Mouse (Mus musculus) CD8-positive naive resting alpha-beta T cell, adult 2 months (primary cell): ENCODE data around the gene Gata2.

Source experiments
- DNase-seq, 2 experiments: peaks; one replicate each; pipeline ENCODE4 v3.0.0; 2022; ENCODE audit warnings: low read depth in 2 of 2, low spot score in 2 of 2

Gene Gata2

DNA sequence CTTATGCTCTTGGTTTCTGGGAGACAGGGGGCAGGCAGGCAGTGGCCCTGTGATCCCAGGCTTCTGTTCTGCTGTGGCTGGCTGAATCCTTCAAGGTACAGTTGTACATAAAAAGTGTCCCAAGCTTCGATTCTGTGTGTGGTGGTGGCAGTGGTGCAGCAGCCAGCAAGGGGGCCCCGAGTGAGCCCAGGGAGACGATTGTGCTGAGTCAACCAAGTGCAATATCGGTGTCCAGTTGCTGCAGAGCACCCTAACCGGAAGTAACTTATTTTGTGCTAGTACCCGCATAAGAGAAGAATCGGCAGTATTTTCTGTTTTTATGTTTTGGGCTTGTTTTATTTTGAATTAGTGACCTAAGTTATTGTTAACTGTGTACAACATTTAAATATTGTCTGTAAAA is 12.9 kb downstream of the Gata2 start:
- DNase-seq, result no peak

DNA sequence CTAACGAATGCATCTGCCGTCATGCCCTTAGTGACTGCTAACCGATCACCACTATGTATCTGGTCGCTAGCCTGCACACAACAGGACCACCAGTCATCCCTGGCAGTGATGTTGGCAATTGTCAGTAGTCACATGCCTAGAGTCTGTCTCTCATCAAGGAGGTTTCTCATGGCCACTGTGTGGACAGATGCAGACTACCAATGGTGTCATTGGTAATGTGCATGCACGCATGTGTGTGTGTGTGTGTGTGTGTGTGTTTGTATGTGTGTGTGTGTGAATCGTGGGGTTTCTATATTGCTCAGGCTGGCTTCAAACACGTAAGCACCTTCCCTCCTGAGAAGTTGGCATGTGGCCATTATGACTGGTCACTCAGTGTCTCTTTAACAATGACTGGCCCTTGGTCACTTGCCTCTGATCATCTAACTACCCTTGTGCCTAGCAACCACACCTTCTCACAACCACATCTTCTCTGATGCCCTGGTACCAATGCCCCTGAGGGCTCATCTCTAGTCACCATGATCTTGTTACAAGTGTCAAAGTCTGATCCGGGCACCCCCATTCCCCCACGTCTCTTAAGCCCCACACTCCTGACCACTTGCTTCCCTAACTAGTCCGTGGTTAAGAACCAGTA is 13.8 kb downstream of the Gata2 start:
- no peak for DNase-seq

DNA sequence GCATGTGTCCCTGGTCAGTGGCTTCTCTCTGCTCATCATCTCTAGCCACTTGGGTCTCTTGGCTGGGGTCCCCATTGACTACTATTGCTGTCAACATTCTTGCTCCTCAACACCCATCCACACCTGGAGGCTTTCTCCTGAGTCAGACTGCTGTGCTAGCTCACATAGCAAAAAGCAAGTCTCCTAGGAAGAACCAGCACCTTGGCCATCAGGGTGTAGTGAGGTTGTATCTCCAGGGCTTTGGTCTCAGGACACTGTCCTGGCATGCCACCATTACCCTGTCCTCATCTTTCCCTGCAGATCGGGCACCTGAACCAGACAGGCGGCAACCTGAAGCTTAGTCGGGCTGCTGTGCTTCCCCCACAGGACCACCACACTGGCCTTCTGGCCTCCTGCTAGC is 14.6 kb downstream of the Gata2 start:
- DNase-seq, result no peak

DNA sequence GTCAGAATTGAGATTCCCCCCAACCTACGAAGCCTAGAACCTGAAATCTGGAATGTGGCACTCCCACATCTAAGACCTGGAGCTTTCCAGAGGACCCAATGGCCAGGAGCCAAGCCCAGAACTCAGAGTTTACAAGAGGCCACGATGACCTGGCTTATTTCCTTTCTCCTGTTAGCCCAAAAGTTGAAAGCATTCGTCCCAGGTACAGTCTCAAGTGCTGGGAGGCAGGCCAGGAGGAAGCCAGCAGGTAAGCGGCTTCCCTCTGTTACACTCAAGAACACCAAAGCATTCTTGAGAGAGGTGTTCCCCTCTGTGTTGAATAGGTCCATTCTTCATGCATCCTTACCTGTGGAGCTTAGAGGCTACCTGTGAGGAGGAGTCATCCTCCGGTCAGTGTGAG is 15.8 kb downstream of the Gata2 start:
- no peak for DNase-seq

DNA sequence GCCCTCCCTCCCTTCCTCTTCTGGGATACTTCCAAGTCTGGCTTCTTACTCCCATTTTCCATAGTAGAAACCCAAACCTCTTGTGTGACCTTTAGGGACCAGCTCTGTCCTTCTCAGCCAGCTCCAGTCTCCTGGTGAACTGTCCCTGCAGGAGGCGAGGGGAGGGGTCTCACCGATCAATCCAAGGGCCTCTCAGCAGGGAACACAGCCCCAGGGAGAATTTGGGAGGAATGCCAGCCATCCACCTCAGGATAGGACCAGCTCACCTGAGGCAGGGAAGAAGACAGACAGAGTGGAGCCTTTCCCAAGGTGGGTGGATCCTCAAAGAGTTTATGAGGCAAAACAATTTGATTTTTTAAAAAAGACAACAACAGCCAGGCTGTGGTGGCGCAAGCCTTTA is 16.5 kb downstream of the Gata2 start:
- DNase-seq, result no peak

DNA sequence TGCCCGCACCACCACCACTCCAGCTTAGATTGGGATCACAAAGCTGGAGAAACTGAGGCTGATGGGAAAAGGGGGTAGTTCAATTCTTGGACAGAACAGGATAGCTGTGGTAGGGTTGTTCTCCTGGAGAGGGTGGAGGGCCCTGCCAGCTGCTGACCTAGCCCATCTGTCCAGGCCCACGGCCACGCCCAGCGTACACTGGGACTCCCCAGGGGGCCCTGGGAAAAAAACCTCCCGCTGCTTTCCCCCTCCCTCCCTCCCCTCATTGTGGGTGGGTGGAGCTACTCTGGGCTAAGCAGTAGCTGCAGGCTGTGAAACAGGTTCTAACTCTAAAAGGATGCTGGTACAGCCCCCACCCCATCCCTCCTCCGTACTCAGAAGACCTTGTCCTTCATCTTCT is 22.1 kb downstream of the Gata2 start:
- no peak for DNase-seq

DNA sequence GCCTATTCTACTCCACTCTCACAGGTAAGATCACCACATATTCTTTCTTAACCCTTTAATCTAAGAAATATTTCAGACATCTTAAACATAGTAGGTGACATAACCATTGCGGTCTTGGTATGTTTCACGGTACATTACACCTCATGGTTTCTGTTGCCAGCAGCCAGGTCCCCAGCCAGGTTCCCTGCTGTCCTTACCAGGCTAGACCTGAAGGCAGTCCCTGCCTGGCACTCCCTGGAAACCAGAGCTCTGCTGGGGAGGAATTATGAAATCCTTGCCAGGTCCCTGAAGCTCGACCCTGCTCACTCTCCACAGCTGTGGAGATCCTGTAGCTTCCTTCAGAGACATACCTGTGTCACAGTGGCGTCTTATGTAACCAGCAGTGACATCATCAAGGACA is 22.5 kb downstream of the Gata2 start:
- no peak for DNase-seq

DNA sequence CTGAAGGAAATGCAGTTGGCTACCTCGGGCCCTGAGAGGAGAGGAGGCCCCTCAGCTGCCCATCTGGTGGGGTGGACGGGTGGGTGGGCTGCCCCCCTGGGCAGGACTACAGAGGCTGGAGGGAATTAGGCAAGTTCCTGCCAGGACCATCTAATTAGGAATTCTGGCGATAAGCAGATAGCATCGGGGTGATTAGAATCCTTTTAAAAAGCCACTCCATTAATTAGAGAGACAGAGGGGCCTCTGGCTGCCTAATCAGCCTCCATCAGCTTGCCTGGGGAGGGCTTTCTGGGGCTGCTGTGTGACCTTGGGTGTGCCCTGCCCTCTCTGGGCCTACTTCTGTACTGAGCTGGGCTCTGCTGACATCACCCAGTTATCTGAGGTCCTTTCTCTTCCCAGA is 25.4 kb downstream of the Gata2 start:
- no peak for DNase-seq

DNA sequence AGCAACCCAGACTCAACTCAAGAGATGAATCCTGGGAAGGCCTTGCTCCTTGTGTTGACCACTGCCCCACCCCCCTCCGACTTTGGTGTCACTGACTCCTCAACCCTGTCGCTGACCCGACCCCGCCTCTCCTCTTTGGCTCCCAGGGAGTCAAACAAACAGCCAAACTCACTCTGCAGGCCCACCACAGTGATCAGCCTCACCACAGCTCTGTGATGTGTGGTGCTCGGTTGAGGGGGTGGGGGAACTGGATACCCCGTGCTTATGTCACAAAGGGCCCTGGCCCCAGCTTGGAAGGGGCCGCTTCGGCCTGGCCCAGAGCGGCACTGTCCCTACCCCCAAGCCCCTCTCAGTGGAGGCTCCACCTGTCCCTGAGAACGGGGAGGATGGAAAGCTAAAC is 28.3 kb downstream of the Gata2 start, which contains the start of gene Dnajb8:
TSS of gene Dnajb8 (plus strand) at position 301 of the 400 bp plus-strand sequence.
- DNase-seq, result no peak

DNA sequence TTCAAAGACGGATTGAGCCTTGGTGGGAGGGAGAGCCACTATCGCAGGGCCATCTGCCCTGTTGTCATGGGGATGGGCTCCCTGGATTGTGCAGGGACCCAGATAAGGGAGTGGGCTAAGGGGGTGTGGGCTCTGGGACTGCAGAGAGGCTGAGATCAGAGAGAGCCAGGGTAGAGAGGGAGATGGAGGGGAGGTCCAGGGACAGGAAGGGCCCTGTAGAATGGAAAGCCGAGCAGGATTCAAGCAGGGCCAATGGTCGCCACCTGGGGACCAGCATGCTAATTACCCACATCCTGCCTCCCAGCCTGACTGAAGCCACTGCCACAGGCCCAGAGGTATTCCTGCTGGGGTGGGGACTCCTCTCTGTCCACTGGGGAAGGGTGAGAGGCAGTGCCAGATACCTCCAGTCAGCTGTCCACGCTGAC is 32.9 kb downstream of the Gata2 start:
- no peak for DNase-seq

DNA sequence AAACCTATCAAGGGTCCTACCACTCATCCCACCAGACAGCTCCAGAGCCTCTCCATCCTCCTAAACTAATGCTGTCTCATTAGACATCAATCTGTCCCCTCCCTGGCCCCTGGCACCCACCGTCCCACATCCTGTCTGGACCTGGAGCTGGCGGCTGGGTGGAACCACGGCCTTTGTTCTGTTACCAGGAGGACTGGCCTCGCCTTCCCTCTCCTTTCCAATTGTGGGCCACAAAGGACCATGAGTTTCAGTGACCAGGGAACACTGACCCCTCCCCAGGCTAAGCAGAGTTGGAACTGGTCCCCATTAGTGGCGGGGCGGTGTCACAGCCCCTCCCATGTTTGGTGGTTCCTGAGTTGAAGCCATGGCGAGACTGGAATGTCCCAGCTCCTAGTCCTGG is 33.8 kb downstream of the Gata2 start:
- no peak for DNase-seq

DNA sequence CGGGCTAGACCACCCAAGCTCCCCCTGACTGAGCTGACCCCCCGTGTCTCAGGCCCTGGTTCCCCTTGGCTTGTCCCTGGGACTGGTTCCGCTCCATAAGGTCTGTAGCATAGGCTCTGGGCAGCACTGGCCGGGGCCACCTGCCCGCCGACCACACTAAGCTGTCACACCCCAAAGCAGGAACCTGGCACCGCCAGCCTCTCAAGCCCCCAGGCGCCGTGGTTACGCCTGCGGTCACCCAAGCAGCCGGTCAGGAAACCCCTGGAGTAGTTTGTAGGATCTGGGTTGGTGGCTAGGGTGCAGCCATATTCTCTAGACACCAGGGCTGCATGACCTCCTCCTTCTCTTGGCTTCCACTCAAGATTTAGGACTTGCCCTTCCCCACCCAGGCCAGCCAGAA is 35.5 kb downstream of the Gata2 start:
- DNase-seq, result no peak

DNA sequence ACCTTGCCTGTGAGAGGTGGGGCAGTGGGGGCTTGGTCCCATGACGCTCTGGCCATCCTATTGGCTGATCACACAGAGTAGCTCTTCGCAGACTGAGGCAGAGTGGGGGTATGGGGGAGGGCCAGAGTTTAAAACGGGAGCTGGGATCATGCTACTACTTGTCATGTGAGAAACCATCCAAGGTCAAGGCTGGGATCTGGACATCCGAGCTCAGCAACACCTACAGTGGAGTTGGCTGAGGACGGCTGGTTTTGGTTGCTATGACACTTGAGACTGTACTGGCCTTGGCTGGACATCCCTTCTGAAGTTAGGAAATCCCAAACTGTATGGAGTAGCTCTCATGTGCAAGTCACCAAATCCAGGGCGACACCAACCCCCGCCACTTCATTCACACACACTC is 38.1 kb downstream of the Gata2 start:
- no peak for DNase-seq

DNA sequence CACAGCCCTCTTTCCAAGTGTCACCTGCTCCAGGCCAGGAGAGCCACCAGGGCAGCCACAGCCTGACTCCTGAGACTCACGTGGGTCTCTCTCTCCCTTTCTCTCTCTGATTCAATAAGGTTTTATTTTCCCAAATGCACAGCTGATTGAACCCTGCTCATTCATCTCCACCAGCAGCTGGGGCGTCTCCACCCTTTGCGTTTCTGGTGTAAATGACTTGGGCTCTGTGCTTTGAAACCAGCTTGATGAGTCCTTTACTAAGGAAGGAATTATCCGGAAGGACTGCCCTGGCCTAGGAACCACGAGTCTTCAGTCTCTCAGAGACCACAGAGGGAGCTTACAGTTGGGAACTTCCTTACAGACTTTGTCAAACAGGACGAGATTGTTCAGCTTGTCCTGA is 38.5 kb downstream of the Gata2 start:
- DNase-seq, result no peak

DNA sequence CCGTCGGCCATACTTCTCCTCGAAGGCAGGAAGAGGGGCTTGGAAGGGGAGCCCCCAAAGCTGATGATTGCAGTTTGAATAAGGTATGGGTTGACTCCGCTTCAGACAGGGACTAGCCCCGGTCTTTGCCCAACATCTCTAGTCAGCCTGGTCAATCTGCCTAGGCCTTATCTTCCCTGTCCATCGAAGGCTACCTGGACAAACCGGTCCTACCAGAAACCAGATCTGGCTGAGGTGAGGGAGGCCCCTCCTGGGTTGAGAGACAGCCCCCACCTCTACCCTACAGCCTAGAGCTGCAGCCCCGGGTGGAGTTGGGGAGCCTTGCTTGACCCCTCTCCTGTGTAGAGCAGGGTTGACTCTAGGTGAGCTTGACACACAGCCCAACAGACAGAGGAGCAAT is 40.3 kb downstream of the Gata2 start:
- DNase-seq, result no peak

DNA sequence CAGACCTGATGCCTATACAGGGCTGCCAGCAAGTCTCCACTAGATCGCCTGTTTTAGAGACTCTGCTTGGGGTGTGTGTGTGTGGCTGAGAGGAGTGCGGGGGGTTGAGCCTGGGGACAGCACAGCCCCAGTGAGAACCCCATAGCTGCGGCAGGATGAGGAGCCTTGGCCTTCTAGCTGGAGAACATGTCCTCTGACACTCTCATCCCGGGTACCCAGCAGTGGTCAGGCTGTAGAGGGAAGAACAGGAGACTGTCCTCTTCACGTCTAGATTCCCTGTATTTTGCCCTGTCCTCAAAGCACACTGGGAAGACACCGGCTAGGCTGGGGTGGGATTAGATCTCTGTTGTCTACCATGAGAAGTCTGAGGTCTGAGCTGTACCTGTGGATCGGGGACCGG is 41.8 kb downstream of the Gata2 start:
- DNase-seq, result no peak

DNA sequence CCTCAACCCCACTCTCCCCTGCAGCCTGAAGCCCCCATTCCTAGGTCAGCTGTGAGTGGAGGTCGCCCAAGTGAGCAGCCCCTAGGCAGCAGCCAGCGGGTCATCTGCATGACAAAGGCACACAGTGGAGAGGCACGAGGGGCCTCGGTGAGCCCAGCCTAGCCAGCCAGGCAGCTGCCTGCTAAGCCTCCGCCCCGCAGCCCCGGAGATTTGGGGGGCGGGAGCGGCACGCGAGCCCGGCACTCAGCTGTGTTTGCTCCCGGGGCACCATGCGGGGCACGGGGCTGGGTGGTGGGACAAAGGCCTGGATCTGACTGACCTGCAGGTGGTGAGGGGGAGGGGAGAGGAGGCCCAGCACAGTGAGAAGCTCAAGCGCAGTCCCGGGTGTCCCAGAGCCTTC is 42.3 kb downstream of the Gata2 start:
- DNase-seq, result no peak

DNA sequence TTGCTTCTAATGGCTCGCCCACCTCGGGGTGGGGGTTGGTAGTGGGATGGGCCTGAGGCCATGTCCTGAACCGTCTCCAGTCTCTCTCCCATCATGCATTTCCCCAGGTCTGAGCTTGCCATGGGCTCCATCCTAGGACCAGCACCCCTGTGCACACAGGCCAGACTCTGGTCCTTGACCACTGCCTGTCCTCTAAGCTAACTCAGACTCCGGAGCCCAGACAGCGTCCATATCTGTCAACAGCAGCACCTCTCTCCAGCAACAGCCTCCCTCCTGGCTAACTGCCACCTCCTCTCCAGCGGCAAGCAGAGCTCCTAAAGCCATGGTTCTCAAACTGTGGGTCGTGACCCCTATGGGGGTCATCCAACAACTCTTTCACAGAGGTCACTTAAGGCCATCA is 42.8 kb downstream of the Gata2 start:
- no peak for DNase-seq

DNA sequence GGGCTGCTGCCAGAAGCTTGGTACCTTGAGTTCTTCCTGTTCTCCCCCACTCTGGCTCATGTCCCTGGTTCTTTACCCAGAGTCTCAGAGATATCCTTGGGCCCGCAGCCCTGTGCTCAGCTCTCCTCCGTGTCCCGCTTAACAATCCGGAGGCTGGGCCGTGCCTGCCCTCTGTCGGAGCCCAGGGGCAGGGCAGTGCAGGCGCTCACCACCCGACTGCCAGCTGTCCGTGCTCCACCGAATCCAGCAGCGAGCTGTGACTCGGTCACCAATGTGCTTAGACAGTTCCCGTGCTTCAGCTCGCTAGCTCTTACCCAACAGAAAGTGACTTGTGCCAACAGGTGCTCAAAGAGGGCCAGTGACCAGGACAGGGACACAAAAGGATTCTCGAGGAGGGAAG is 48.9 kb downstream of the Gata2 start:
- no peak for DNase-seq

DNA sequence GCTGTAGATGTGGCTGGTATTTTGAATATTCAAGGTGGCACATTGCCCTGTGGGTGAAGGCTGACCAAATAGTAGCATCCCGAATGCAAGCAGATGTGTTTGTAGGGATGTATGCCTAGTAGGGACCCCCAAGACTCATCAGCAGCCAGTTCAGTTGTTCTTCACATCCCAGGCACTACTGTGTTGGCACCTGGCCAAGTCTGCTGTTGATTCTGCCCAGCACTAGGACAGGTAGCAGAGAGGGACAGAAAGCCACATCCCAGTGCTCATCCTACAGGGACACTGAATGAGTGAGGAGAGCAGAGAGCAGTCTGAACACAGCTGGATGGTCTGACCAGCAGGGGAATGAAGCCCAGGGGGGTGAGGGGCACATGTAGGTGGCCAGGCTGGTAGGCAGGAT is 55.5 kb downstream of the Gata2 start:
- no peak for DNase-seq

DNA sequence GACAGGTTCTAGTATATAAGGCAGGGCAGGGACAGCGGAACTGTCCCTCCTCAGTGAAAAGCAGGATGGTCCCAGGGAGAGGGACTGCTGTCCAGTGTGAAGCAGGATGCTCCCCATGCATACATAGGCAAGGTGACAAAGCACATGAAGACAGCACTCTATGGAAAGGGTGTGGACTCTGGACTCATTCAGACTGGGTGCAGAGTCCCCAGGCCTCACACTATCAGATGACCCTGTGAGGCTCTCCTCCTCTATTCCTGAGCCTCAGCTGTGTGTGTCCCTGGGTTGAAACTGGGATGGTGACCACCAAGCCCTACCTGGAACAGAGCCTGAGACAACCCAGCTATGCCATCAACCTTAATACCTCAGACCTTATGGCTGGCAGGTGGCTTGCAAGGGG is 57.7 kb downstream of the Gata2 start:
- no peak for DNase-seq

DNA sequence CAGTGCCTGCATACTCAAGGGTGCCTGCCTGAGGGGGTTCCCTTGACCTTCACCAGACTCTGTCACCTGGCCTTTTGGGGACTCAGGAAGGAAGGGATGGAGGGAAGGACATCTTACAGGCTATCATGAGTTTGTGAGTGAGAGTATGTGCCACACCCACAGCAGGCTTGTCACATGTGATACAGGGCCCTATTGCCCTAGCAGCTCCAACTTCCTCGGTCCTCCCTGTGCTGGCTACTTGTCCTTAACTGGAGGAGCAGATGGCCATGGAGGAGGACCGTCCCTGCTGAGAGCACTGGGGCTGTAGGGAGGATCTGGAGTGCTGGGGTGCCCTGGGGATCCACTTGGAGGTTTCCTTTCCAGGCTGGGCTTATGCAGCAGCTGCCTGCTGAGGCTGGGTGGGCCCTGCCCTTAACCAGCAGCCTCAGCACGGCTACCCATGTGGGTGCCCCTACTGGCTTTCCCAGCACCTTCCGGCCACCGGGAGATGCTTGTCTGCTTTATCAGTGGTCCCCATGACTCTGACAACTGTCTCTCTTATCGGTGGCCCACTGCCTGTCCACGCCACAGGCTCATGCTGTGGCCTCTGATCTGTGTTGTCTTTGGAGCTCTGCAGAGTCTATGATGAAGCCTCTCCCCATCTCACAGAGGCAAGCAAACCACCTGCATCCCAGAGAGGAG is 58.2 kb downstream of the Gata2 start:
- DNase-seq, result no peak

DNA sequence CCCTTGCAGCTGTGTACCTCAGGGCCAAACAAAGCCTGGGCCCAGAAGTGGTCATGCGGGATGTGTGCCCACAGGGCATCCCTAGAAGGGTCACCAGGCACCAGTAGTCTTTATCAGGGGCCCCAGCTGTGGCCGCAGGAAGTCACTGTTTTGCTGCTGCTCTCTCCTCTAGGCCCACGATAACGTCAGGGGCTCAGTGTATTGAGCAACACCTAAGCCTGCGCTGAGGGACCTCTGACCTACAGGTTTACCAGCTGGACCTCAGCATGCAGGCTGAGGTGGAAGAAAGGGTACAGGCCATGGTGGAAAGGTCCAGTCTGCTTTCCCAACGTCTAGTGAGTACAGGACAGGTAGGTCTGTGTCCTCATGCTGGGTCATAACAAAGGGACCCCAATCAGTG is 60.4 kb downstream of the Gata2 start:
- DNase-seq, result no peak
